Mouse (Mus musculus): ENCODE data around the gene Arhgap15. TPM values are rescaled to one million over a fixed set of nuclear protein-coding genes. Genes with fewer than 3 reads are reported as not detected.

Gene Arhgap15
- polyA plus RNA-seq, 1 experiment = not detected

DNA sequence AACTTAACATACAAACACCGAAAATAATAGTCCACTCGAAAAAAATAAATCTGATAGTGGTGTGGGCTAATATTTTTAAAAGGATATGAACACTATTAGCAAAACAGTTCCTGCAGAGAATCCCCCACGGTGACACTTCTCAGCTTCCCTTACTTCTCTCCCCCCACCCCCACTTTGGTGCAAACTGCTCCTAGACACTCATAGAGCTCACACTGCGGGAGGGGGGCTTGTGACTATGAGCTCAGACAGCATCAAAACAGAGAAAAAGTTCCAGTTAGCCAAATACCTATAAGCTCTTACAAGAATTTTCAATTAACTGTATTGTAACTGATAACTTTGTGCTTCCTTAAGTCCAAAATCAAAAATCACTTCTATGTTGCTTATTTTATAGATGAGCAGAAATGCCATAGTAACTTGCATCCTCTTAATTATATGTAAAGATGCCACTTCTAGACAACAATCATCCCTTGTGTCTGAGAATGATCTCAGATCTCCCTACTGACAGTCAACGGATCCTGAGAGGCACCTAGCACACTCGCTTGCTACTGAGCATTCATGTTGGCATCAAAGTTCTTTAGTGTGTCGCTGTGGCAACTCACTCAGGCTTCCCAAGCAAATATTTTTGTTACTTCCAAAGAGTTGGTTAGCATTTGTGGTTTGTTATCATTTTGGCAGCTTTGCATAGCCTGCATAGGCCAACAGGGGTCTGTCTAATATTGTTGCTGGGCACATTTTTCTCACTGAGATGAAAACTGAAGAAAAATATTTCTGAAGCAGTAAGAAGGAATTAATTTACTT lies 493.2 kb downstream of the Arhgap15 start:
- 0 out of 2 replicates have a peak overlapping the region, but pooled peaks have one; percentile 60 for H3K27ac ChIP-seq (ENCODE audit: insufficient read depth, low read depth, low read length)
- no peak overlapping the region for H3K4me3 ChIP-seq (ENCODE audit: insufficient read depth, low read depth, low read length)
- 60% methylated on average over 7 of the region's 7 CpGs for WGBS
- H3K4me1 ChIP-seq (ENCODE audit: control insufficient read depth, insufficient read depth, low read length) = peaks cover 2% of the 10 kb centered on the region; the same call in 1 of the 2 replicates
- TF ChIP-seq POLR2A (IDR thresholded peaks at IDR 0.05; ENCODE audit: insufficient read depth, low read depth, low read length) (no peak), CTCF (IDR thresholded peaks at IDR 0.05; ENCODE audit: insufficient read depth, low read depth, low read length) (no peak)

DNA sequence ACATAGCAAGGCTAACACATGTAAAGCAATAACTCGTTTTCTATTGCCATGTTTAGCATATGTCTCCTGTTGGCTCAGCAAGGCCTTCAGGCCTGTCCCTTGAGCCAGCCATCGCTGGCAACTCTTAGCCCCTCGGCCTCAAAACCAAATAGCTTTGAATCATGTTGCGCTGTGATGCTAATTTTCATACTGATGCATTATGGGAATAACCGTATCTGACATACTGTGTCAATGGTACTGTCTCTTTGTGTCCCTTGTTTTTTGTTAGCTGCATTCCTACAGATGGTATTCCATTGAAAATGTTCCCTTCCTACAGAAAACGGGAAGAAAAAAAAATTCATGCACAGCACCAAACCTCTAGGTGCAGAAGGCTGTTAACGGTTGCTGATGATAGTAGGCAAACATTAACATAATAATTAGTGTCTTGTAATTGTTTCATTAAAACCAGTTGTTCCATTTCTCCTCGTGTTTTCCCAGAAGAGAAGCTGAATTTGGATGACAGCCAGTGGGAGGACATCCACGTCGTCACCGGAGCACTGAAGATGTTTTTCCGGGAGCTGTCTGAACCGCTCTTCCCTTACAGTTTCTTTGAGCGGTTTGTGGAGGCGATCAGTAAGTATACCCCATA lies 494.1 kb downstream of the Arhgap15 start:
- peaks cover 2% of the 10 kb centered on the region; the same call in 1 of the 2 replicates for H3K4me1 ChIP-seq (ENCODE audit: control insufficient read depth, insufficient read depth, low read length)
- WGBS = 26% methylated on average over 15 of the region's 15 CpGs

DNA sequence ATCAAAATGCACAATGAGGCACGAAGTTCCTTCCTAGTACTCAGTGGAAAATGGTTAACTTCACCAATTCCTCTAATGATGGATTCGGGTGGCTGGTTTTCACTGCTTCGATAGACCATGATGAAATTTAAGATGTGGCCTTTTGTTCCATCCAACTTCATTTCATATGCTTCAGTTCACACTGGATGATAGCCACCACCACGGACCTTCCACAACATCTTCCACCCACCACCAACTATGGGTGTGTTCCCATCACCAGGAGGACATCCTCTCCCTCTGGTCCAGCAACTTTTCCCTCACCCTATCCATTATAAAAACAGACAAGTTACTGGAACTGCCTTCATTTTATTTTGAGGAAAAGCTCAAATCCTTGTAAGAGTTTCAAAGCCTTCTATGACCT lies 506.7 kb downstream of the Arhgap15 start:
- Histone ChIP-seq H3K4me1 (ENCODE audit: control insufficient read depth, insufficient read depth, low read length) (no peaks in the 10 kb centered on the region), H3K4me3 (ENCODE audit: insufficient read depth, low read depth, low read length) (no peak overlapping the region), H3K27ac (ENCODE audit: insufficient read depth, low read depth, low read length) (no peak overlapping the region)
- 79% methylated on average over 4 of the region's 4 CpGs for WGBS
- no peak for TF ChIP-seq CTCF (IDR thresholded peaks at IDR 0.05; ENCODE audit: insufficient read depth, low read depth, low read length)
- no peak for TF ChIP-seq POLR2A (IDR thresholded peaks at IDR 0.05; ENCODE audit: insufficient read depth, low read depth, low read length)

More for the DNA sequence above, 494.1 kb downstream of the Arhgap15 start:
- Histone ChIP-seq H3K27ac (ENCODE audit: insufficient read depth, low read depth, low read length) (peak overlapping the region; percentile 93), H3K4me3 (ENCODE audit: insufficient read depth, low read depth, low read length) (no peak overlapping the region)
- no peak for TF ChIP-seq CTCF (IDR thresholded peaks at IDR 0.05; ENCODE audit: insufficient read depth, low read depth, low read length)
- TF ChIP-seq POLR2A (IDR thresholded peaks at IDR 0.05; ENCODE audit: insufficient read depth, low read depth, low read length) = no peak

DNA sequence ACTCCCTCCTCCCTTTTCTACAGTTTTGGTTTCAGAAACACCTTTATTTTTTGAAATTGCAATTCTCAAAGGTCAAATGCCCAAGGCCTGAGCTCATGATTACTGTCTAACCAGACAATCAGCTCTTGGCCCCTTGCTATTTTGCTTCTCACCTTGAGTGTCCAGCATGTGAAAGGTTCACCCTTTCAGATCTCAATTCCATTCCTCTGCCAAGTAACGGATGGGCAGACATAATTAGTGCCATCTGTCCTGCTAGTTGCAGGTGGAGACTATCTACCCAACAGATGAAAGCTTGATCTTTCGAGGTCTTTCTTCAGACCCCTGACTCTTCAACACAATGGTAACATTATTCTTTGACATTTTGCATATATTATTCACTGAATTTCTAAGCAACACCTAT lies 509.3 kb downstream of the Arhgap15 start:
- 93% methylated on average over 2 of the region's 2 CpGs for WGBS
- no peak overlapping the region for H3K27ac ChIP-seq (ENCODE audit: insufficient read depth, low read depth, low read length)

GRCm38 (mm10) chr2:44271455-44272346 lies 523.1 kb downstream of the Arhgap15 start:
- Histone ChIP-seq H3K4me3 (ENCODE audit: insufficient read depth, low read depth, low read length) (no peak overlapping the region), H3K4me1 (ENCODE audit: control insufficient read depth, insufficient read depth, low read length) (no peaks in the 10 kb centered on the region), H3K27ac (ENCODE audit: insufficient read depth, low read depth, low read length) (no peak overlapping the region)
- 69% methylated on average over 17 of the region's 17 CpGs for WGBS
- TF ChIP-seq POLR2A (IDR thresholded peaks at IDR 0.05; ENCODE audit: insufficient read depth, low read depth, low read length) (no peak), CTCF (IDR thresholded peaks at IDR 0.05; ENCODE audit: insufficient read depth, low read depth, low read length) (no peak)

More for the DNA sequence above, 509.3 kb downstream of the Arhgap15 start:
- no peaks in the 10 kb centered on the region for H3K4me1 ChIP-seq (ENCODE audit: control insufficient read depth, insufficient read depth, low read length)
- no peak for TF ChIP-seq POLR2A (IDR thresholded peaks at IDR 0.05; ENCODE audit: insufficient read depth, low read depth, low read length)
- no peak for TF ChIP-seq CTCF (IDR thresholded peaks at IDR 0.05; ENCODE audit: insufficient read depth, low read depth, low read length)
- no peak overlapping the region for H3K4me3 ChIP-seq (ENCODE audit: insufficient read depth, low read depth, low read length)

DNA sequence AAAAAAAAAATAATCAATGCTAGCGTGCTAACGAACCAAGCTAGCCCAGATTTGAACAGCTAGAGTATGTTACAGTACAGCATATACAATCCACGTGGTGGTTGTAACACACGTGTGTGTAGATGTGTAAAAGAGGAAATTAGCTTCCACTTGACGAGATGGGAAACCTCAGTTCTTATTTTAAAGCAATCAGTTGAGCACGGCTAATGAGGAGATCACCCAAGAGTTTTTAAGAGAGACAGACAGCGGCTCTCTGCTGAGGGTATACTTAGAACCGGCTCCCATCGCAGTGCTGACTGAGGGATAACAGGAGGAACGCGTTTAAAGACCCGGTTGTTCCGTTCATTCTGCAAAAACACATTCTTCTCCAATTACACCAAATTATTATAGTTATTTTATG lies 524.0 kb downstream of the Arhgap15 start:
- no peak overlapping the region for H3K27ac ChIP-seq (ENCODE audit: insufficient read depth, low read depth, low read length)
- no peaks in the 10 kb centered on the region for H3K4me1 ChIP-seq (ENCODE audit: control insufficient read depth, insufficient read depth, low read length)
- 28% methylated on average over 13 of the region's 13 CpGs for WGBS
- TF ChIP-seq POLR2A (IDR thresholded peaks at IDR 0.05; ENCODE audit: insufficient read depth, low read depth, low read length) = no peak
- TF ChIP-seq CTCF (IDR thresholded peaks at IDR 0.05; ENCODE audit: insufficient read depth, low read depth, low read length) = no peak
- H3K4me3 ChIP-seq (ENCODE audit: insufficient read depth, low read depth, low read length) = no peak overlapping the region

DNA sequence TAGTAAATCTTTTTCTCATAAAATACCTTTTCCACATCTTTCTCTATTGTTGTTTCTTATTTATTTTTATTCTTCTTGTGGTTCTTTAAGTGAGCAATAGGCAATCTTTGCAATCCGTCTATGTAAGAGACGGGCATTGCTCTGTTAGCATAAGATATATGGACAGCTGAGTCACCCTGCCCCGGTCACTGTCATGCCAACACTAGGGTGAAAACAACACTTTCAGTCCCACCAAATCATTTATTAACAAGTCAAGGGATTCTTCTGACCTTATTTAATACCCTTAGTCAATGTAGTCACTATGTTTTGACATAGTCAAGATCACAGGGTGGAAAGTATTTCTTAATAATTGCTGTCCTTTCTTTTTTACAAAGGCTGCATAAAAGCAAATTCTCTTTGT lies 525.8 kb downstream of the Arhgap15 start:
- H3K4me3 ChIP-seq (ENCODE audit: insufficient read depth, low read depth, low read length) = no peak overlapping the region
- 94% methylated on average over 3 of the region's 3 CpGs for WGBS
- H3K27ac ChIP-seq (ENCODE audit: insufficient read depth, low read depth, low read length) = no peak overlapping the region
- TF ChIP-seq POLR2A (IDR thresholded peaks at IDR 0.05; ENCODE audit: insufficient read depth, low read depth, low read length) (no peak), CTCF (IDR thresholded peaks at IDR 0.05; ENCODE audit: insufficient read depth, low read depth, low read length) (no peak)
- H3K4me1 ChIP-seq (ENCODE audit: control insufficient read depth, insufficient read depth, low read length) = no peaks in the 10 kb centered on the region

GRCm38 (mm10) chr2:44286181-44286719 lies 537.6 kb downstream of the Arhgap15 start:
- no peak overlapping the region for H3K27ac ChIP-seq (ENCODE audit: insufficient read depth, low read depth, low read length)
- H3K4me3 ChIP-seq (ENCODE audit: insufficient read depth, low read depth, low read length) = no peak overlapping the region
- TF ChIP-seq POLR2A (IDR thresholded peaks at IDR 0.05; ENCODE audit: insufficient read depth, low read depth, low read length) (no peak), CTCF (IDR thresholded peaks at IDR 0.05; ENCODE audit: insufficient read depth, low read depth, low read length) (no peak)
- whole genome bisulfite sequencing = 93% methylated on average over 4 of the region's 4 CpGs
- no peaks in the 10 kb centered on the region for H3K4me1 ChIP-seq (ENCODE audit: control insufficient read depth, insufficient read depth, low read length)
